Mouse (Mus musculus) liver, embryonic 14.5 days (tissue): ENCODE results near the gene S100a10. TPM values are rescaled to one million over a fixed set of nuclear protein-coding genes. Genes with fewer than 3 reads are reported as not detected.

Experiments used
- ATAC-seq: fragments of 200-750 bp; cut with Nextera tagmentation; 2 replicates; pipeline ENCODE4 v1.8.0; 2017; ENCODE audit warnings: moderate number of reproducible peaks, mild to moderate bottlenecking, moderate library complexity; ENCODE audit not compliant: insufficient read depth
- DNase-seq, 3 experiments: peaks; one replicate each; pipeline ENCODE4 v3.0.0-alpha.2; 2012 to 2013; ENCODE audit warnings: low read depth in 3 of 3, low spot score in 3 of 3
- H3K27ac ChIP-seq: fragments of 300-500 bp; sonication (generic); 2 replicates; pipeline ENCODE4 v1.5.1; 2014; ENCODE audit warnings: moderate library complexity, mild to moderate bottlenecking, control low read depth, inconsistent platforms
- H3K27me3 ChIP-seq: fragments of 300-500 bp; sonication (generic); 2 replicates; pipeline ENCODE4 v1.6.1; 2014; ENCODE audit warnings: mild to moderate bottlenecking, low read length, moderate library complexity; ENCODE audit not compliant: control insufficient read depth, insufficient read depth
- H3K36me3 ChIP-seq: fragments of 300-500 bp; sonication (generic); replicated peaks from 2 replicates; pipeline ENCODE4 v1.6.1; 2014; ENCODE audit warnings: low read depth; ENCODE audit not compliant: control insufficient read depth, insufficient read depth
- H3K4me1 ChIP-seq, 2 experiments: fragments of 200-500 bp in 1 of 2; fragments of 300-500 bp in 1 of 2; sonication (generic) in 1 of 2; replicated peaks; 2 replicates each; pipeline ENCODE4 v1.6.1; 2012 to 2014; ENCODE audit warnings: antibody characterized with exemption in 1 of 2, inconsistent platforms in 1 of 2, low read length in 1 of 2; ENCODE audit not compliant: control insufficient read depth in 2 of 2, insufficient read depth in 2 of 2
- H3K4me2 ChIP-seq: fragments of 300-500 bp; sonication (generic); 2 replicates; pipeline ENCODE4 v1.6.1; 2014; ENCODE audit warnings: low read depth, mild to moderate bottlenecking, control low read depth, moderate library complexity
- H3K4me3 ChIP-seq, 2 experiments: fragments of 200-500 bp in 1 of 2; fragments of 300-500 bp in 1 of 2; sonication (generic) in 1 of 2; 2 replicates each; pipeline ENCODE4 v1.5.1; 2012 to 2014; ENCODE audit warnings: low read depth in 2 of 2, low read length in 2 of 2, mild to moderate bottlenecking in 2 of 2, control low read depth in 1 of 2, inconsistent platforms in 1 of 2, moderate library complexity in 1 of 2; ENCODE audit not compliant: insufficient read depth in 1 of 2
- H3K9ac ChIP-seq: fragments of 300-500 bp; sonication (generic); replicated peaks from 2 replicates; pipeline ENCODE4 v1.6.1; 2014; ENCODE audit warnings: mild to moderate bottlenecking, control low read depth, moderate library complexity
- H3K9me3 ChIP-seq: fragments of 300-500 bp; sonication (generic); 2 replicates; pipeline ENCODE4 v1.6.1; 2016; ENCODE audit warnings: low read length, mixed read lengths; ENCODE audit not compliant: control insufficient read depth
- CTCF ChIP-seq: IDR thresholded peaks from 2 replicates; pipeline ENCODE4 v1.5.1; 2016; ENCODE audit warnings: antibody characterized with exemption, low read depth, control low read depth
- EP300 ChIP-seq: IDR thresholded peaks from 2 replicates; pipeline ENCODE4 v1.6.1; 2016; ENCODE audit warnings: antibody characterized with exemption, low read depth
- WGBS: fragments of 180-500 bp; shearing (Covaris S2); extraction: QIAGEN DNeasy Blood & Tissue Kit; methylation state at CpG from one replicate; pipeline ENCODE4 v1.1.7; 2014; ENCODE audit not compliant: insufficient replicate concordance; 5-methylcytosine and 5-hydroxymethylcytosine counted together
- polyA plus RNA-seq, 2 experiments: library from polyadenylated mRNA; depleted of rRNA in 1 of 2; stranded (reverse) in 1 of 2; unstranded in 1 of 2; fragments of >200 nt; fragmentation: Nextera tagmentation in 1 of 2; extraction: Ambion mirVana in 1 of 2; gene quantifications; 2 replicates each; pipeline versions ENCODE4 v1.2.1 to v1.2.3; 2012 to 2014

The S100a10 gene
- polyA plus RNA-seq, 2 experiments = 25.0 to 57.8 TPM

- no peak overlapping the region; a peak in 1 of 4 replicates for H3K4me3 ChIP-seq
- TF ChIP-seq CTCF (no peak), EP300 (no peak)
- WGBS = 37% methylated on average over 5 of the region's 5 CpGs
These were observed 35.0 kb upstream of the S100a10 start for GRCm38 (mm10) chr3:93519856-93520329.

DNA sequence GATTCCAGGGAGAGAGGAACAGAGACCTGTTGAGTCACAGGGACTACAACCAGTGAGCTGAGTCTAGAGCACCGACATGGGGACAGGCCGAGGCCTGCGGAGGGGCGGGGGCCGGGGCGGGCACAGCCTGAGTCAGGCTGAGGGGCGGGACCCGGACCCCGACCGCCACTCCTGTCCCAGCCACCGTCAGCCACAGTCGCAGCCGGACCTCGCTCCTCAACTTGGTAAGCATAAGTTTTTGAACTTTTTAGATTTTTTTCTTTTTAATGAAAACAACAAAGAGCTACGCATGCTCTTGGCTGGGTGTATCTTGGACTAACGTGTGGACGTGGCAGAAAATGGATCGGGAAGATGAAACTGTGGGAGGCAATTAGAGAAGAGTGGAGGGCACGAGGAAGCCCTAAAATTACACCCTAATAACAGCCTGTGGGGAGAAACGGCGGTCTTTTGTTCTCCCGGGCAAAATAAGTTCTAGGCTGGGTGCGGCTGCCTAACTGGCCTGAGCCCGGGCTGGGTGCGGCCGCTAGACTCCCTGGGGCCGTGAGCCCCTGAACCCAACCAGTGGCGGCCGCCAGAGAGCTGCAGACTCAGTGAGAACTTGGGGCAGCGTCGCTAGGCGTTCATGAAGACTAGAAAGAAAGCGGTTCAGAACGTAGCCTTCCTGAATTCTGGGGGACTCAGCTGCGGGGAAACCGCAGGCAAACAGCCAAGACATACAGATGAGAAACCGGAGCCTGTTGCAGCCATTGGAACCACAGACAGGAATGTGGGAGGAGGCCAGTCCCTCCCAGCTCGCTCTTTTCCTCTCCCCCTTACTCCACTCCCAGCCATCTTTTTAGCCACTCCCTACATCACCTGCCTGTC, 34.3 kb upstream of the S100a10 start, which contains the start of gene S100a11:
S100a11 (plus strand) TSS at position 159 of the 864 bp plus-strand sequence.
- Histone ChIP-seq H3K4me1 (peaks cover 0 to 4% of the 10 kb centered on the region in 2 experiments; a peak in 1 of 4 replicates), H3K27me3 (no peaks in the 10 kb centered on the region), H3K9ac (peak within 1 kb of the TSS; percentile 39), H3K9me3 (no peaks in the 10 kb centered on the region), H3K4me2 (peak within 1 kb of the TSS; percentile 69), H3K4me3 (peak within 1 kb of the TSS; percentile 47 to 56), H3K36me3 (no peaks in the 10 kb centered on the region), H3K27ac (no peak within 1 kb of the TSS)
- TF ChIP-seq CTCF (0 out of 2 replicates have a peak, but pooled peaks have one; percentile 13), EP300 (no peak)
- ATAC-seq = peak; percentile 82; the same call in 1 of the 2 replicates
- no peak for DNase-seq
- WGBS = 1% methylated on average over 38 of the region's 38 CpGs

More at GRCm38 (mm10) chr3:93519856-93520329, 35.0 kb upstream of the S100a10 start:
- Histone ChIP-seq H3K36me3 (no peaks in the 10 kb centered on the region), H3K27ac (no peak overlapping the region), H3K4me2 (peak overlapping the region; percentile 69), H3K9ac (no peak overlapping the region), H3K27me3 (no peaks in the 10 kb centered on the region), H3K9me3 (no peaks in the 10 kb centered on the region), H3K4me1 (peaks cover 0 to 4% of the 10 kb centered on the region in 2 experiments; a peak in 1 of 4 replicates)
- peak; percentile 12; the same call in 1 of the 2 replicates for ATAC-seq
- DNase-seq = no peak

GRCm38 (mm10) chr3:93521462-93522057, 33.3 kb upstream of the S100a10 start:
- no peak overlapping the region for H3K9ac ChIP-seq
- no peaks in the 10 kb centered on the region for H3K36me3 ChIP-seq

DNA sequence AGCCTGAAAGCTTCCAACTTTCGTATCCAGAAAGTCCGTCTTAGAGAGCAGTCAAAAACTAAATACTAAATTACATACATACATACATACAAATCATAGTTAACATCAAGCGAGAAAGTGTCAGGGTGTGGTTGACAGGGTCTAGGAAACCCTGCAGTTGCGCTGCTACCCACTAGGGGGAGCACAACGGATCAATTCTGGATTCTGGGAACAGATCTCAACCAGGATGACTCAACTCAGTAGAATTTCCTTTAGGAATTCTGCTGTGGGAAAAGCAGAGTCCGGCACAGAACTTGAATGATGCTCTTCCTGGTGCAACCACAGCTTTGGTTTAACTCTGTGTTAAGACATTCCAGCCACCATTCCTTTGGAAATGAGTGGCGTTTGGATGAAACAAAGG, 32.3 kb upstream of the S100a10 start:
- no peak overlapping the region for H3K27ac ChIP-seq
- no peaks in the 10 kb centered on the region for H3K36me3 ChIP-seq
- no peak overlapping the region for H3K9ac ChIP-seq
- TF ChIP-seq EP300 = no peak
- peak; percentile 84 for TF ChIP-seq CTCF
- DNase-seq = no peak
- H3K9me3 ChIP-seq = no peaks in the 10 kb centered on the region
- no peak overlapping the region for H3K4me2 ChIP-seq
- ATAC-seq = no peak
- H3K27me3 ChIP-seq = no peaks in the 10 kb centered on the region
- H3K4me1 ChIP-seq = peaks cover 0 to 4% of the 10 kb centered on the region in 2 experiments; a peak in 1 of 4 replicates
- no peak overlapping the region for H3K4me3 ChIP-seq
- 30% methylated on average over 7 of the region's 7 CpGs for WGBS

More at GRCm38 (mm10) chr3:93521462-93522057, 33.3 kb upstream of the S100a10 start:
- Histone ChIP-seq H3K27me3 (no peaks in the 10 kb centered on the region), H3K4me3 (peak overlapping the region in 1 of 2 experiments; percentile 47; a peak in 1 of 4 replicates), H3K4me2 (peak overlapping the region; percentile 69), H3K4me1 (peaks cover 0 to 4% of the 10 kb centered on the region in 2 experiments; a peak in 1 of 4 replicates), H3K9me3 (no peaks in the 10 kb centered on the region), H3K27ac (no peak overlapping the region)
- ATAC-seq = no peak
- no peak for TF ChIP-seq CTCF
- no peak for TF ChIP-seq EP300
- 71% methylated on average over 8 of the region's 8 CpGs for WGBS
- DNase-seq = no peak
